Mouse (Mus musculus) bone marrow, adult 2 months (tissue): Measurements from ENCODE around the gene Prlh. TPM values are rescaled to one million over a fixed set of nuclear protein-coding genes. Genes with fewer than 3 reads are reported as not detected.

Experiments used
- H3K27ac ChIP-seq: fragments of 200-500 bp; 2 replicates; pipeline ENCODE4 v1.5.1; 2012; ENCODE audit warnings: low read depth, mild to moderate bottlenecking, control low read depth, inconsistent platforms, low read length; ENCODE audit not compliant: control insufficient read depth, poor library complexity, insufficient read depth
- H3K4me1 ChIP-seq: fragments of 200-500 bp; 2 replicates; pipeline ENCODE4 v1.6.1; 2011; ENCODE audit warnings: low read length; ENCODE audit not compliant: control insufficient read depth, insufficient read depth
- H3K4me3 ChIP-seq: fragments of 200-500 bp; replicated peaks from 2 replicates; pipeline ENCODE3; 2011; ENCODE audit warnings: mild to moderate bottlenecking, low read depth, low read length, control low read depth; ENCODE audit not compliant: control insufficient read depth
- CTCF ChIP-seq: fragments of 200-500 bp; IDR thresholded peaks from 2 replicates; pipeline ENCODE4 v1.5.1; 2011; ENCODE audit warnings: low read length, control low read depth; ENCODE audit not compliant: control insufficient read depth, insufficient read depth
- POLR2A ChIP-seq: fragments of 200-500 bp; IDR thresholded peaks from 2 replicates; pipeline ENCODE4 v1.6.1; 2011; ENCODE audit warnings: low read depth, mild to moderate bottlenecking, control low read depth, low read length, borderline replicate concordance; ENCODE audit not compliant: control insufficient read depth
- WGBS: fragments of 180-500 bp; shearing (Covaris S2); methylation state at CpG from one replicate; pipeline ENCODE4 v1.1.7; 2018; 5-methylcytosine and 5-hydroxymethylcytosine counted together
- polyA plus RNA-seq: library from polyadenylated mRNA; stranded (reverse); fragments of >200 nt; gene quantifications from 2 replicates; pipeline ENCODE4 v1.2.4, GENCODE M21; 2011; ENCODE audit warnings: low replicate concordance; ENCODE audit not compliant: missing spikeins, insufficient read depth, insufficient read length

Prlh gene
- polyA plus RNA-seq, 1 experiment = not detected

DNA sequence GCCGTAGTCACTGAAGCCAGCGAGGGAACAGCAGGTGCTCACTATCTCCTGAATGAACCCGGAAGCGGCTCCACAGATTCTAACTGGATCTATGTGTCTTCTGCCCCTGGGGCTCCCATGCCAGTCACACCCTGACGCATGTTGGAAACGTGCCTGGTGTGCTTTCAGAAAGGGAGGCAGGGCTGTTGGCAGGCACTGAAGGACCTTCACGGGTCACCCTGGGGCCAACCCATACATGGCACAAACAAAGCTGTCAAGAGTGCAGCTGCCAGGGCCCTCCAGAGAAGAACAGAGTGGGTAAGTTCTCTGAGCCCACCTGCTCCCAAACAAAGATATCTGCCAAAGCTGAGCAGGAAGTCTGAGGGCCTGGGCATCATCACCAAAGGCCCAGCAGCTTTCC lies 14.7 kb downstream of the Prlh start:
- no peak overlapping the region for H3K4me3 ChIP-seq
- TF ChIP-seq CTCF (no peak), POLR2A (no peak)
- WGBS = 82% methylated on average over 7 of the region's 7 CpGs
- H3K4me1 ChIP-seq = no peaks in the 10 kb centered on the region; the same call in 1 of the 2 replicates
- no peak overlapping the region for H3K27ac ChIP-seq

DNA sequence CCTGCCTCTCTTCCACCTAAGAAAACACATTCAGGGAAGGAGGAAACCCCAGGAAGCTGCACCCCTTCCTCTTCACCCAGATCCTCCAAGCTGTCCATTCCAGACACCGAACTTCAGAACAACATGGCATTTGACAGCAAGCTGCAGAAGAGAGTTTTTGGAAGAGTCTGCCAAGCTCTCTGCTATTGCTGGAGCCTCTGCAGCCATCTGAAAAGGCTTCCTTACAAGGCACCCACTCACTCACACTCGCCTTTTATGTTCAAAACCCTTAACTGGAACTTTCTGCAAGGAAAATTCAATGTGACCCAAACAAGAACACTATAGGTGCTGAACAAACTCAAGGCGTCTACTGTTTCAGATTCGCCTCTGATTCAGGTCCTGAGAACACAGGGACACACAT lies 15.7 kb downstream of the Prlh start:
- H3K4me3 ChIP-seq = no peak overlapping the region
- H3K4me1 ChIP-seq = no peaks in the 10 kb centered on the region; the same call in 1 of the 2 replicates
- H3K27ac ChIP-seq = no peak overlapping the region
- 43% methylated on average over 4 of the region's 4 CpGs for WGBS
- no peak for TF ChIP-seq CTCF
- no peak for TF ChIP-seq POLR2A

DNA sequence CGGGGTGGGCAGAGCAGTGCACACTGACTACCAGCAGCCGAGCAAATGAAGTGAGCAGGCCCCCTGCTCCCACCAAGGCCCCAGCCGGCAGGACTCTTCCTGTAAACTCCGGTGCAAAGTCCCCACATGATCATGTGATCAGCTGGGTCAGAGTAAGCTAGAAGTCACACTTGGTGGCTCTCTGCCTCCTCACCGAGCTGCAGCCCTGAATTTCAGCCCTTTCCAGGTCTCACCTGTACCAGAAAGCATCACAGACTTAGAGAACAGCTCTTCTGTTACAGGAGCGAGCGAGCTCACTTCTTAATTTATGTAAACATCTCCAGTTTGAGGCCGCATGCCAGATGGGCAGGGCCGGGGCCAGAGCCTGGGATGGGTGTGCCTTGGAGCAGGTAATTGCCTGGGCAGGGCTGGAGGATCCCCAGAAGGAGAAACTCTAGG lies 16.5 kb downstream of the Prlh start, which contains the start of gene Rab17:
Rab17 (minus strand) TSS at position 315 of the 438 bp plus-strand sequence.
- WGBS = 25% methylated on average over 9 of the region's 9 CpGs
- no peak for TF ChIP-seq CTCF
- TF ChIP-seq POLR2A = no peak
- Histone ChIP-seq H3K4me3 (no peak within 1 kb of the TSS), H3K27ac (no peak within 1 kb of the TSS), H3K4me1 (no peaks in the 10 kb centered on the region; the same call in 1 of the 2 replicates)

DNA sequence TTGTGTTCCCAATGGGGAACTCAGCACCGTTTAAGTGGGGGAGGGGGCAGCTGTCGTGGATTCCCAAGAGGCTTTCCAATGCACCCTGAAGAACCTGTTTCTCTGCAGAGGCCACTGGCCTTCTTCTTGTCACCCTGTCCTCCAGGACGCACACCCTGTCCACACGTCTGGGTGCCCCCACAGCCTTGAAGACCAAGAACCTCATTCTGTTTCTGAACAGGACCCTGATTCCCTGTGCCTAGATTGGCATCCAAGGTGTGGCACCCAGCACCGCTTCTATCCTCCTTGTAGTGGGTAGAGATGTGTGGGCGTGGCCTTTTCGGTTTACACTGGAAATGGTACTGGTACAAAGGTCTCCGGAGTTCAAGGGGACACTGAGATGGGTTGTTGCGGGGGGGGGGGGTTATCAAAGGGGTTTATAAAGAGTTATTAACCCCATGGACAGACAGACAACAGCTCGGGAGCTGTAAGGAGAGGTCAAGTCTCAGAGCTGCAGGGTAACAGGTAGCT lies 17.0 kb downstream of the Prlh start:
- no peak for TF ChIP-seq POLR2A
- no peak for TF ChIP-seq CTCF
- Histone ChIP-seq H3K4me3 (no peak overlapping the region), H3K4me1 (peaks cover 2% of the 10 kb centered on the region; the same call in 1 of the 2 replicates), H3K27ac (no peak overlapping the region)
- WGBS = 75% methylated on average over 10 of the region's 10 CpGs

DNA sequence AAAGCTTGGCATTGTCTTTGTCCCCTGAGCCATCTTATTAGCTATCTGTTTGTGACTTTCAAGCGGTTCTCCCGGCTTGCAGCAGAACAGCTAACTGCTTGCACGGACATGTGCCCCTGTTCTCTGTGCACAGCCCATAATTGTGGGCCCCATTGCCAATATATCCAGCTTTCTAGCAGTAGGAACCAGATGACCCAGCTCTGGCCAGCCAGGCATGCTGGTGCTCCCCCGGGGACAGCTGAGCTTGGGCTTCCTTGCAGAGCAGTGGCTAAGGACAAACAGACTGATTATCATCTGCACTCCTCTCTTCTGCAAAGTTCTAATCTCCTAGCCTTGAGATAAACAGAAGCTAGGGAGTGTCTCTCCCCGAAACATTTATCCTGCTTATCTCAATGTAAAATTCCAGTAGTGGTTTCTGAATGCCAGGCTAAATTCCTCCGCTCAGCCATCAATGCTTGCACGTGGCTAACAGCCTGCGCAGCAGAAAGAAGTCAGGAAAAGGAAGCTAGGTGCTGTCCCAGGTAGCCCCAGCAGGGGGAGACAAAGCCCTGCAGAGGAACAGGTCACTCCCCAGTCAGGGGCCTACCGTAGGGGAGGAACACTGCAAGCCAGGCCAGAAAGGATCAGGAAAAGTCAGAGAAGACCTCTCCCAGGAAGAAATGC lies 20.1 kb downstream of the Prlh start:
- WGBS = 29% methylated on average over 9 of the region's 9 CpGs
- no peak overlapping the region for H3K27ac ChIP-seq
- peaks cover 4% of the 10 kb centered on the region; the same call in 1 of the 2 replicates for H3K4me1 ChIP-seq
- no peak overlapping the region for H3K4me3 ChIP-seq
- TF ChIP-seq CTCF = peak; percentile 96
- TF ChIP-seq POLR2A = no peak

DNA sequence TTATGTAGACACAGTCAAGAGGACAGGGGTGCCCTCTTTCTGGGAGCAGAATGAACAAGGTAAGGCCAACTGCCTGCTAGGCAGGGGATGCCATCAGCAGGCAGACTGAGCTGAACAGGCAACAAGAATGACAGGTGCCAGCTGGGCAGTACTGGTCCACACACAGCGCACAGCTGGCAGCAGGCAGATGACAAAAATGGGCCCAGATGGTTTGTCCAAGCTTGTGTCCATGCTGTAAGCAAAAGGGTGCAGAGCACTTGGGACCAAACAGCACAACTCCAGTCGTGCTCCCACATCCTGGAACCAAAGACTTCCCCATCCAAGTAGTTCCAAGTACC lies 20.6 kb downstream of the Prlh start:
- WGBS = 61% methylated on average over 2 of the region's 2 CpGs
- Histone ChIP-seq H3K4me3 (no peak overlapping the region), H3K4me1 (peaks cover 4% of the 10 kb centered on the region; the same call in 1 of the 2 replicates), H3K27ac (no peak overlapping the region)
- TF ChIP-seq CTCF (no peak), POLR2A (no peak)

DNA sequence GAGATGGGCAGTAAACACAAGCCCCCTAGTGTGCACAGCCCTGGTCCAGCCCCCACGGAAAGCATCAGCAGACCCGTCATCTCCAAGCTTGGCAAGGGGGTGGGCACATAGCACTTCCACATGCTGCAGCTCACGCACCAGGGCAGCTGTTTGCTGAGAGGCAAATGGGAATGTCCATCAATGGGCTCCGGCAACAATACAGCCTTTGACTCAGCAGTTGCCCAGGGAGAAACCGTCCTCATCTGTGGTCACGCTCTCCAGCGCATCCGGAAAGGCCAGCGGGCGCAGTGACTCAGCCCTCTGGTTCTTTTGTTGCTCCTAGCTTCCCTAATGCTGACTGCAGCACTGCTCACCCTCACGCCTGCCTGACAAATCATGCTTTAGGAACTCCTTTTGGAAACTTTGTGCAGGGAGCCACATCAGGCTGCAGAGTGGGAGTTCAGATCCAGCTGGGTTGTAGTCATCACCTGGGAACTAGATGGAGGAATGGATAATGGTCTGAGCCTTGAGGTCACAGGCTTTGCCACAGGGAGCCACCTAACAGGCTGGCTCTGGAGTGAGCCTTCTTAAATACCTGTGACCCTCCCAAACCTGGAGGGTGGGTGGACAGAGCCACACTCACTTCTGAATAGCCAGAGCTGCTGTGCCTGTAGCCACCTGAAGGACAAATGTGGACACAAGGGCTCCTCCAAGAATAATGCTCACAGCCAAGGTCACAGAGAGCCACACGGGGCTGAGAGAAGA lies 22.2 kb downstream of the Prlh start:
- peaks cover 4% of the 10 kb centered on the region; the same call in 1 of the 2 replicates for H3K4me1 ChIP-seq
- no peak overlapping the region; the same call in 1 of the 2 replicates for H3K27ac ChIP-seq
- 7% methylated on average over 12 of the region's 12 CpGs for WGBS

DNA sequence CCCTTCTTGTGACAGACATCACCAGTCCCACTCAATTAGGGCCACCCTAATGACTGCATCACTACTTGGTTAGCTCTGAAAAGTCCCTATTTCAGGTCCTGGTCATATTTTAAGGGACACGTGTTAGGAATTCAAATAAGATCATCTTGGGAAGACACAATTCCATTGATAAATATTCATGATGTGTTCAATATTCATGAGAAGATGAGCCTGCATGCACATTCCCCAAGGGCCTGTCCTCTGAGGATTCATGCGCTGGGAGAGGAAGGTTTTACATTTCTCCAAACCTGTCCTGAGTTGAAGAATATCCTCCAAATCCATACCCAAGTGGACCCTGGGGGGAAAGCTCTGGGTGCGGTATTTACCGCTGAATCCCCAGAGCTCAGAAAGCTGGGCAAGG lies 23.1 kb downstream of the Prlh start:
- TF ChIP-seq CTCF (no peak), POLR2A (no peak)
- Histone ChIP-seq H3K4me1 (peaks cover 4% of the 10 kb centered on the region; the same call in 1 of the 2 replicates), H3K4me3 (no peak overlapping the region), H3K27ac (no peak overlapping the region)
- WGBS = 91% methylated on average over 4 of the region's 4 CpGs

More for the DNA sequence above, 22.2 kb downstream of the Prlh start:
- no peak overlapping the region for H3K4me3 ChIP-seq
- TF ChIP-seq CTCF (no peak), POLR2A (no peak)
